Mouse (Mus musculus) forebrain, embryonic 16.5 days (tissue): ENCODE measurements around the gene Vamp3. TPM values are rescaled to one million over a fixed set of nuclear protein-coding genes. Genes with fewer than 3 reads are reported as not detected.
"Not testable (repeated sequence)": the region's sequence is repeated elsewhere in the genome, so short reads cannot be mapped to it uniquely, and the experiment has no call there.

Experiments used
- ATAC-seq: fragments of 200-750 bp; cut with Nextera tagmentation; 2 replicates; pipeline ENCODE4 v1.8.0; 2017; ENCODE audit warnings: mild to moderate bottlenecking, moderate library complexity
- H3K27ac ChIP-seq: fragments of 300-500 bp; sonication (generic); 2 replicates; pipeline ENCODE4 v1.5.1; 2014; ENCODE audit warnings: low read length, control low read depth
- H3K27me3 ChIP-seq: fragments of 300-500 bp; sonication (generic); replicated peaks from 2 replicates; pipeline ENCODE4 v1.6.1; 2014; ENCODE audit warnings: low read length; ENCODE audit not compliant: control insufficient read depth, insufficient read depth
- H3K36me3 ChIP-seq: fragments of 300-500 bp; sonication (generic); 2 replicates; pipeline ENCODE4 v1.6.1; 2014; ENCODE audit not compliant: control insufficient read depth, insufficient read depth
- H3K4me1 ChIP-seq: fragments of 300-500 bp; sonication (generic); replicated peaks from 2 replicates; pipeline ENCODE4 v1.6.1; 2014; ENCODE audit warnings: low read length; ENCODE audit not compliant: control insufficient read depth, insufficient read depth
- H3K4me2 ChIP-seq: fragments of 300-500 bp; sonication (generic); 2 replicates; pipeline ENCODE4 v1.6.1; 2014; ENCODE audit warnings: mild to moderate bottlenecking, low read length, control low read depth
- H3K4me3 ChIP-seq: fragments of 300-500 bp; sonication (generic); replicated peaks from 2 replicates; pipeline ENCODE4 v1.5.1; 2014; ENCODE audit warnings: mild to moderate bottlenecking, low read length, control low read depth
- H3K9ac ChIP-seq: fragments of 300-500 bp; sonication (generic); replicated peaks from 2 replicates; pipeline ENCODE4 v1.6.1; 2014; ENCODE audit warnings: low read depth, low read length, control low read depth
- H3K9me3 ChIP-seq: fragments of 300-500 bp; sonication (generic); 2 replicates; pipeline ENCODE4 v1.6.1; 2016; ENCODE audit warnings: low read length; ENCODE audit not compliant: control insufficient read depth
- WGBS: fragments of 180-500 bp; shearing (Covaris S2); extraction: QIAGEN DNeasy Blood & Tissue Kit; methylation state at CpG from one replicate; pipeline ENCODE4 v1.1.7; 2014; 5-methylcytosine and 5-hydroxymethylcytosine counted together
- polyA plus RNA-seq: library from polyadenylated mRNA; unstranded; fragments of >200 nt; fragmentation: Nextera tagmentation; extraction: Ambion mirVana; gene quantifications from 2 replicates; pipeline ENCODE4 v1.2.1, GENCODE M21; 2015

The Vamp3 gene
- polyA plus RNA-seq, 1 experiment from 2014 or later = 62.7 TPM

DNA sequence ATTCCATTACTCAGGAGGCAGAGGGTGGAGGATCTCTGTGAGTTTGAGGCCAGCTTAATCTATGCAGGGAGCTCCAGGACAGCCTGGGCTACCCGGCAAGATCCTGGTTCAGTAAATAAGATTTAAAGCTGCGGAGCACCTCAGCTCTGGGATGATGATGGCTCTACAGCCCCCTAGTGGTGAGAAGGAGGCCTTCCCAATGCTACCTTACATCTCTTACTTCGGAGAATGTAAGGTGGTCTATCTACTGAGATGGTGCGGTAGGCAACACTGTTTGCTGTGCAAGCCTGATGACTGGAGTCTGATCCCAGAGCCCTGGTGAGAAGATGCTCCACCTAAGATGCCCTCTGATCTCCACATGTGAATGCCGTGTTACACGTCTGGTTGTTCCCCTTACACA, 30.8 kb downstream of the Vamp3 start:
- H3K36me3 ChIP-seq = peaks cover 3% of the 10 kb centered on the region; the same call in 1 of the 2 replicates
- H3K4me2 ChIP-seq = no peak overlapping the region
- H3K27me3 ChIP-seq = no peaks in the 10 kb centered on the region
- H3K4me3 ChIP-seq = no peak overlapping the region
- no peak overlapping the region for H3K27ac ChIP-seq
- 48% methylated on average over 6 of the region's 6 CpGs for WGBS
- ATAC-seq = peak; percentile 54; the same call in 1 of the 2 replicates
- H3K9me3 ChIP-seq = no peaks in the 10 kb centered on the region
- no peaks in the 10 kb centered on the region for H3K4me1 ChIP-seq
- H3K9ac ChIP-seq = no peak overlapping the region

DNA sequence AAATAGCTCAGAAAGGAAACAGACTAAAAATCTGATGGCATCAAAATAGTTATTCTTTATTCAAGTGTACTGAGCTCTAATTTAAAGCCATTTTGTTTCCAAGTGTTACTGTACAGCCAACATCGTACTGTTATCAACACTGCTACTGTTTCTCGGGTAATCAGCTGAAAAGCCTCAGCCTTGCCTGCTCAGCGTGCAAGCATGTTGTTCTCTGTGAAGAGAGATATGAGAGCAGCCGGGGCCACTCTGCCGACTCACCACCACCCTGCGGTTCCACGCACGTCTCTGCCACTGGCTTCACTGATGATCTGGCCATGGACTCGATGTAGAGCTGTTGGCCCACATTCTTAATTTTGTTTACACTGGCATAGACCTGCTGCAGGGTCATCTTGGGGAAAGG, 33.6 kb downstream of the Vamp3 start:
- no peak for ATAC-seq
- Histone ChIP-seq H3K4me1 (no peaks in the 10 kb centered on the region), H3K36me3 (peaks cover 3% of the 10 kb centered on the region), H3K4me3 (no peak overlapping the region), H3K27ac (no peak overlapping the region), H3K4me2 (no peak overlapping the region), H3K27me3 (no peaks in the 10 kb centered on the region), H3K9me3 (no peaks in the 10 kb centered on the region), H3K9ac (no peak overlapping the region)
- WGBS = 92% methylated on average over 9 of the region's 9 CpGs

DNA sequence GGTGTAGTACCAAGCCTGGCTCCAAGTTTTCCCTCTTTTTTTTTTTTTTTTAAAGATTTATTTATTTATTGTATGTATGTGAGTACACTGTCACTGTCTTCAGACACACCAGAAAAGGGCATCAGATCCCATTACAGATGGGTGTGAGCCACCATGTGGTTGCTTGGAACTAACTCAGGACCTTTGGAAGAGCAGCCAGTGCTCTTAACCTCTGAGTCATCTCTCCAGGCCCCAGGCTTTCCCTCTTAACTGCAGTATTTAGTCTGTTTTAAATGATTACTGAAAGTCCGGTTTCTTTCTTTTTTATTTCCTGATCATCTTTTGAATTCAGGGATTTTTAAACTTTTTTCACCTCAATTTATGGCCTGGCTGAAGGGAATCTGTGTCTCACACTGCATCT, 40.4 kb downstream of the Vamp3 start:
- not testable (repeated sequence) for H3K4me1 ChIP-seq, H3K4me2 ChIP-seq, H3K9me3 ChIP-seq, H3K36me3 ChIP-seq, H3K27ac ChIP-seq, H3K9ac ChIP-seq, H3K27me3 ChIP-seq, ATAC-seq, H3K4me3 ChIP-seq
- 92% methylated on average over 1 of the region's 1 CpGs for WGBS

DNA sequence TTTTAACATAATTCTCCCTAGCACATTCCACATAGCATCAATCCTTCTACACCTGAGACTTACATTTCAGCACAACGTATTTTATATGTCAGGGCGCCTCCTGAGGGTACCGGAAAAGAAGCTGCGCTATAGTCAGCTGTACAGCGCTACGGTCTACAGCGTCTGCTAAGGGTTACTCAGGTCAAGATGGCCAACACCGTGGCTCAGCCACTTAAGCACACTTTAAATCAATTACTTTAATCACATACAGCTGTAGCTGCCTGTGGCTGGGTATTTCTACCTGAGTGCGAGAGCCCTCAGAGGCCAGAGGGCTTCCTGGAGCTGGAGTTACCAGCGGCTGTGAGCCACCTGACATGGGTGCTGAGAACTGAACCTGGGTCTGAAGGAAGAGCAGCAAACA, 41.8 kb downstream of the Vamp3 start:
- ATAC-seq = no peak
- 93% methylated on average over 10 of the region's 10 CpGs for WGBS
- H3K36me3 ChIP-seq = no peaks in the 10 kb centered on the region
- H3K9me3 ChIP-seq = no peaks in the 10 kb centered on the region
- no peak overlapping the region for H3K4me3 ChIP-seq
- H3K9ac ChIP-seq = no peak overlapping the region
- no peak overlapping the region for H3K4me2 ChIP-seq
- H3K4me1 ChIP-seq = no peaks in the 10 kb centered on the region
- no peak overlapping the region for H3K27ac ChIP-seq
- no peaks in the 10 kb centered on the region for H3K27me3 ChIP-seq

DNA sequence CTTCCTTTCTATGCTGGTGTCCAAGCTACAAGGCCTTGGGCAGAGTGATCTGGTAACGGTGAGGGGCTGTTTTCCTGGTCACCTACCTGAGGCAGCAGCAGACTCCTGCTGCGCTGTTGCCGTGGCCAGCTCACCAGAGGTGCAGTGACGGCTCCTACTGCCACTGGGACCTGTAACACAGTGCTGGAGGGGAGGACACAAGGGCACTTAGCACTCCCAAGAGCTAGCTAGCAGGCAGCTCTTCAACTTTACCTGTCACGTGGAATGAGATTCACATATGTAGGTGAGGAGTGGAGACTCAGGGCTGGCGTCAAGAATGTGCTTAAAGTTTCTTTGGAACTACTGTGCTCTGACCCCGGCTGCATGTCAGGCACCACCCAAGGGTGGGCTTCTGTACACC, 47.4 kb downstream of the Vamp3 start:
- 87% methylated on average over 7 of the region's 7 CpGs for WGBS
- no peak for ATAC-seq

DNA sequence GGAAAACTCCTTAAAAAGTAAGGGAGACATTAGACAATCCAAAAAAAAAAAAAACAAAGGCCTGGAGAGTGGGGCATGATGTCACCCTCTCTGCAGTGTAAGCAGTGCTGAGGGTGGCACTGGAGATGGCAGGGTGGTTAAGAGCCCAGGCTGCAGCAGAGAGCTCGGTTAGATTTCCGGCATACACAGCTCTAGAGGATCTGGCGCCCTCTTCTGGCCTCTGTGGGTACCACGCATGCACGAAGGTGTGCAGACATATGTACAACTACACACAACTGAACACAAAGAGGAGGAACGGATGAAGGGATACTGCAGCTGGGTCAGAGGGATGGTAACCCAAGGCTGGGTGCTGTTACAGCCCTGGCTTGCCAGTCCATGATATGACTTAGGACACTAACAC, 50.8 kb downstream of the Vamp3 start:
- Histone ChIP-seq H3K27me3 (no peaks in the 10 kb centered on the region), H3K4me1 (no peaks in the 10 kb centered on the region), H3K4me3 (no peak overlapping the region), H3K4me2 (no peak overlapping the region), H3K9ac (no peak overlapping the region), H3K27ac (no peak overlapping the region), H3K36me3 (no peaks in the 10 kb centered on the region), H3K9me3 (no peaks in the 10 kb centered on the region)
- ATAC-seq = no peak
- WGBS = 47% methylated on average over 6 of the region's 6 CpGs

More for the DNA sequence above, 47.4 kb downstream of the Vamp3 start:
- Histone ChIP-seq H3K4me2 (no peak overlapping the region), H3K36me3 (no peaks in the 10 kb centered on the region), H3K27me3 (no peaks in the 10 kb centered on the region), H3K4me1 (no peaks in the 10 kb centered on the region), H3K9ac (no peak overlapping the region), H3K27ac (no peak overlapping the region), H3K9me3 (no peaks in the 10 kb centered on the region), H3K4me3 (no peak overlapping the region)

DNA sequence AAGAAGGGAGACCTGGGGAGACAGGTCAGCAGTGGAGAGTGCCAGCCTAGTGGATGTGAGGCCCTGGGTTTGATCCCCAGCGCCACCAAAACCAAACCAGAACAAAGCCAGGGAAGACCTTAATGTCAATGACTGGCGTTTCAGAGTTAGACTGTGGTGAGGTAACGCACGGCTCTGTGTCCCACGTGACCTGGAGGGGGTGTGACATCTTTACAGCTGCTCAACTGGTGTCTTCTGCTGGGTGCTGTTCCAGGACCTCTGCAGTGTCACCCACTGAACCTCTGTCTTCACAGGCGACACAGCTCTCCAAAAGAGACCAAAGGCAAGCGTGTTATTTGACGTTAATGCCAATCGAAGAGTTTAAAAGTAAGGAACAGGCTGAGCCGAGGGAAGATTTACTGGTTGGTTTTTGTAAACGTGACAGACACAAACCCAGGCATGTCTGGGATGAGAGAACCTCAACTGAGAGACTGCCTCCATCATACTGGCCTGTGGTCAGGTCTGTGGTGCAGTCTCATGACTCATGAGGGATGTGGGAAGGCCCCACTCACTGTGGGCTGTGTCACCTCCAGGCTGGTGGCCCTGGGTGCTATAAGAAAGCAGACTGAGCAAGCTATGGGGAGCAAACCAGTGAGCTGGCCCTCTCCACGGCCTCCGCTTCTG, 52.0 kb downstream of the Vamp3 start:
- Histone ChIP-seq H3K4me1 (no peaks in the 10 kb centered on the region), H3K9me3 (no peaks in the 10 kb centered on the region), H3K4me2 (no peak overlapping the region), H3K4me3 (no peak overlapping the region), H3K27ac (no peak overlapping the region), H3K27me3 (no peaks in the 10 kb centered on the region), H3K36me3 (no peaks in the 10 kb centered on the region), H3K9ac (no peak overlapping the region)
- WGBS = 94% methylated on average over 13 of the region's 13 CpGs
- ATAC-seq = no peak

DNA sequence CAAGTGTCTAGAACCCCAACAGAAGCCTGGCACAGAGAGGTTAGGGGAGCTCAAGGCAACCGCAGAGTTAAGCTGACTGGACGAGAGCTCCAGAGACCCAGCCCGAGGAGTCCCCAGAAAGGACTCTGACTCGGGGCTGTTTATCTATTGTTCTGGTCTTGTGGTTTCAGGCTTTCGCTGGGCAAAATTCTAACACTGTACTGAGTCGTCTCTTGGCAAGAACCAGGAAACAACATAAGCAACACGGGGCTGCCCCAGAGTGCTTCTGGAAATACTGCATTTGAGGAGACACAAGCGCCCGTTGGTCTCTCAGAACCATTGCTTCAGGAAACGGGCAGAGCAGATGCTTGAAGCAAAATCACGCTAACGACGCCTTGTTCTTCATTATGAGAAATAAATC, 56.4 kb downstream of the Vamp3 start:
- Histone ChIP-seq H3K9ac (no peak overlapping the region), H3K9me3 (no peaks in the 10 kb centered on the region), H3K4me3 (no peak overlapping the region), H3K4me1 (no peaks in the 10 kb centered on the region), H3K36me3 (no peaks in the 10 kb centered on the region), H3K27me3 (no peaks in the 10 kb centered on the region), H3K27ac (no peak overlapping the region), H3K4me2 (no peak overlapping the region)
- 64% methylated on average over 13 of the region's 13 CpGs for WGBS
- no peak for ATAC-seq

DNA sequence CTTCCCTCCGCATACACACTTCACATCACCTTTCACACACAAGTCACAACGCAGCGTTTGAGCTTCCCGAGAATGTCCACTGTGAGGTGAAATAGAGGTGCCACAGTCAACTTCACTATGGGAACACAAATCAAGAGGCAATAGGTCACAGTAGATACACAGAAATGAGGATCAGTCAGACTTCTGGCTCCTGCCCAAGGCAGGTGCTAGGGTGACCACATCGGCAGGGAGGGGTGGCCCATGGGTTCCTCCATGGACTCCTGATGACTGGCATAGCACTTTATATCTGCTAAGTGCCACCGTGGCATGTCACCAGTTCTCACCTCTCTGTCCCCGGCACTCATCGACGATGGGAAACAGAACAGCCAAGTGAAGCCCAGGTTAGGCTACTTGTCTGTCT, 59.1 kb downstream of the Vamp3 start:
- Histone ChIP-seq H3K9me3 (no peaks in the 10 kb centered on the region), H3K4me1 (no peaks in the 10 kb centered on the region), H3K9ac (no peak overlapping the region), H3K4me2 (no peak overlapping the region), H3K27me3 (no peaks in the 10 kb centered on the region), H3K27ac (no peak overlapping the region), H3K4me3 (no peak overlapping the region), H3K36me3 (no peaks in the 10 kb centered on the region)
- WGBS = 97% methylated on average over 9 of the region's 9 CpGs
- ATAC-seq = no peak
